Mouse (Mus musculus): ENCODE results near the gene Tlr7.

DNA sequence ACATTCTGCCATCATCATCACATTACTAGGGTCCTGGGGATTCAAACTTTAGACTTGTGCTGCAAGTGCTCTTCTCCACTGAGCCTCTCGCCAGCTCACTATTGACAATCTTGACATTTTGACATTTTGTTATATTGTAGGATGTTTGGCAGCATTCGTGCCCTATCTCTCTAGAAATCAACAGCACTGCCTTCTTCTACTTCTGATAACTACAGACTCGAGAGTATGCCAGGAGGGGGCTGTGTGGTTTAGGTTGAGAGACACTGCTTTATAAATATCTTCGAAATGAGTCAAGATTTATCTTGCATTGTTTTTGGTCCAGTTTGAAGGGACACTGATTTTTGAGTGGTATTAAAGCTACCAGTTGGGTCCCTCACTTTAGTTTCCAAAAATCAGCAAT lies 635 bp upstream of the Tlr7 start:
- no peak for TF ChIP-seq CTCF (IDR thresholded peaks at IDR 0.05; ENCODE audit: low read depth, low read length)
- no peak for TF ChIP-seq POLR2A (IDR thresholded peaks at IDR 0.05; ENCODE audit: insufficient read depth, low read length)

Data from ES-Bruce4 (cell line).